Mouse (Mus musculus) limb, embryonic 10.5 days (tissue): ENCODE measurements around the gene Sh2b3. TPM values are rescaled to one million over a fixed set of nuclear protein-coding genes. Genes with fewer than 3 reads are reported as not detected.

ENCODE experiments used
- DNase-seq: peaks from one replicate; pipeline ENCODE4 v3.0.0-alpha.2; 2017; ENCODE audit warnings: low spot score
- H3K27ac ChIP-seq: fragments of 300-500 bp; sonication (generic); 2 replicates; pipeline ENCODE4 v1.5.1; 2016; ENCODE audit warnings: mild to moderate bottlenecking
- H3K27me3 ChIP-seq: fragments of 300-500 bp; sonication (generic); 2 replicates; pipeline ENCODE4 v1.6.1; 2016; ENCODE audit warnings: low read depth, mild to moderate bottlenecking; ENCODE audit not compliant: poor library complexity, severe bottlenecking
- H3K36me3 ChIP-seq: fragments of 300-500 bp; sonication (generic); 2 replicates; pipeline ENCODE4 v1.6.1; 2016; ENCODE audit warnings: mild to moderate bottlenecking, moderate library complexity
- H3K4me1 ChIP-seq: fragments of 300-500 bp; sonication (generic); 2 replicates; pipeline ENCODE4 v1.6.1; 2016
- H3K4me3 ChIP-seq: fragments of 300-500 bp; sonication (generic); 2 replicates; pipeline ENCODE4 v1.5.1; 2016; ENCODE audit warnings: mild to moderate bottlenecking, moderate library complexity
- H3K9me3 ChIP-seq: fragments of 300-500 bp; sonication (generic); replicated peaks from 2 replicates; pipeline ENCODE4 v1.6.1; 2016; ENCODE audit warnings: mild to moderate bottlenecking
- WGBS: fragments of 180-500 bp; shearing (Covaris S2); methylation state at CpG from one replicate; pipeline ENCODE4 v1.1.7; 2016; 5-methylcytosine and 5-hydroxymethylcytosine counted together
- polyA plus RNA-seq: library from polyadenylated mRNA; unstranded; fragments of >200 nt; fragmentation: Nextera tagmentation; extraction: Ambion mirVana; gene quantifications from 2 replicates; pipeline ENCODE4 v1.2.1, GENCODE M21; 2016

Sh2b3 gene
- polyA plus RNA-seq, 1 experiment from 2014 or later, result 10.9 TPM

DNA sequence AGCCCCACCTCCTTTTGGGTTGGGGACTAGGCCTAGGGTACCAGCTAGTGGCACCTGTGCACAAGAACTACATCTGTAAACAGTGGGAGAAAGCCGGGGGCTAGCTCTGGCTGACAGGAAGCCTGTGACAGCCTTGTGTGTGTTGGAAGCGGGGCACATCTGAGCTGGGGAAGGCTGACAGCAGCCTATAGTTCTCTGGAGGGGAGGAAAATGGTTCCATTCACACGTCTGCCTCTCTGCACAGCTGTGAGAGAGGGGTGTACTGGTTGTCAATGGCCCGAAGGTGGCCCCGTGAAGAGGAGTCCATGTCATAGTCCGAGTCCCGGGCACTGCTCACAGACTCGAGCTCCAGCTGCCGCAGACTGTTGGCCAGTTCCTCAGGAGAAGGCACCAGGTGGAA lies 19.9 kb downstream of the Sh2b3 start:
- Histone ChIP-seq H3K4me3 (no peak overlapping the region), H3K27ac (no peak overlapping the region), H3K27me3 (no peaks in the 10 kb centered on the region), H3K4me1 (peaks cover 2% of the 10 kb centered on the region), H3K9me3 (no peaks in the 10 kb centered on the region), H3K36me3 (peaks cover 87% of the 10 kb centered on the region)
- WGBS, result 90% methylated on average over 9 of the region's 9 CpGs
- DNase-seq, result no peak

- no peaks in the 10 kb centered on the region for H3K27me3 ChIP-seq
- peaks cover 95% of the 10 kb centered on the region for H3K36me3 ChIP-seq
- 95% methylated on average over 2 of the region's 2 CpGs for WGBS
- no peak overlapping the region for H3K27ac ChIP-seq
- H3K4me1 ChIP-seq, result no peaks in the 10 kb centered on the region
- DNase-seq, result no peak
- no peak overlapping the region for H3K4me3 ChIP-seq
- H3K9me3 ChIP-seq, result no peaks in the 10 kb centered on the region
Measured at GRCm38 (mm10) chr5:121816611-121817010, 20.8 kb downstream of the Sh2b3 start.

DNA sequence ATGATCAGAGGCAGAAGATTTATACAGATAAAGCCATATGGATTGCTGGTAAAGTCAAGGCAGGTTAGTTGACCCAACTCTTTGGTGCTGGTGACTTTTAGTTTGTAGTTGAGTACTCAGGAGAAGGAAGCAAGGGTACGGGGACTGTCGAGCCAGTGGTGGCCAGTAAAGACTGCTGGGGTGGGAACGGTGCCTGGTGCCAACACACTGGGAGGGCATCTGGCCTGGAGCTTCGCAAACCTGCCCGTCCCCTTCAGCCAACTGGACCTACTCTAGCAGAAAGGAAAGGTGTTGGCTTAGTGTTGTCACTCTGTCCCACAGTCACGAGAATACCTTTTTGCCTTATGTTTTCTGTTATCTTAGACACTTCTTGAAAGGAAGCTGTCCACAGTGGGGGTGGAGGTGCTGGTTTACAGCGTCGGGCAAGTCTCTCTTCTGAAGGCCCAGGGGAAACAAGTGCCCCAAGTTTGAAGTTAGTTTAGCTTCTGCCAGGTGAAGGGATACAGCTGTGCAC lies 21.5 kb downstream of the Sh2b3 start:
- H3K27me3 ChIP-seq, result no peaks in the 10 kb centered on the region
- WGBS, result 92% methylated on average over 8 of the region's 8 CpGs
- no peak for DNase-seq
- peaks cover 98% of the 10 kb centered on the region for H3K36me3 ChIP-seq
- H3K4me3 ChIP-seq, result no peak overlapping the region
- H3K27ac ChIP-seq, result no peak overlapping the region
- no peaks in the 10 kb centered on the region for H3K9me3 ChIP-seq
- no peaks in the 10 kb centered on the region for H3K4me1 ChIP-seq

GRCm38 (mm10) chr5:121815067-121815466 lies 22.4 kb downstream of the Sh2b3 start:
- H3K27me3 ChIP-seq, result no peaks in the 10 kb centered on the region
- WGBS, result 71% methylated on average over 3 of the region's 3 CpGs
- no peaks in the 10 kb centered on the region for H3K9me3 ChIP-seq
- peaks cover 98% of the 10 kb centered on the region for H3K36me3 ChIP-seq
- H3K4me3 ChIP-seq, result no peak overlapping the region
- no peak for DNase-seq
- no peak overlapping the region for H3K27ac ChIP-seq
- H3K4me1 ChIP-seq, result no peaks in the 10 kb centered on the region

GRCm38 (mm10) chr5:121813744-121814143 lies 23.7 kb downstream of the Sh2b3 start:
- no peak overlapping the region for H3K27ac ChIP-seq
- no peaks in the 10 kb centered on the region for H3K27me3 ChIP-seq
- DNase-seq, result no peak
- H3K36me3 ChIP-seq, result peaks cover 96% of the 10 kb centered on the region
- WGBS, result 94% methylated on average over 10 of the region's 10 CpGs
- H3K4me3 ChIP-seq, result no peak overlapping the region
- H3K4me1 ChIP-seq, result no peaks in the 10 kb centered on the region
- H3K9me3 ChIP-seq, result no peaks in the 10 kb centered on the region

- Histone ChIP-seq H3K4me3 (no peak overlapping the region), H3K36me3 (peaks cover 93% of the 10 kb centered on the region), H3K4me1 (no peaks in the 10 kb centered on the region), H3K27me3 (no peaks in the 10 kb centered on the region), H3K9me3 (no peaks in the 10 kb centered on the region), H3K27ac (no peak overlapping the region)
- 87% methylated on average over 7 of the region's 7 CpGs for WGBS
- peak; percentile 22 for DNase-seq
Measured at GRCm38 (mm10) chr5:121812526-121813243, 24.8 kb downstream of the Sh2b3 start.

GRCm38 (mm10) chr5:121811485-121811931 lies 25.9 kb downstream of the Sh2b3 start:
- Histone ChIP-seq H3K36me3 (peaks cover 90% of the 10 kb centered on the region), H3K4me3 (no peak overlapping the region), H3K9me3 (no peaks in the 10 kb centered on the region), H3K27ac (no peak overlapping the region), H3K4me1 (no peaks in the 10 kb centered on the region), H3K27me3 (no peaks in the 10 kb centered on the region)
- no peak for DNase-seq
- WGBS, result 93% methylated on average over 5 of the region's 5 CpGs

DNA sequence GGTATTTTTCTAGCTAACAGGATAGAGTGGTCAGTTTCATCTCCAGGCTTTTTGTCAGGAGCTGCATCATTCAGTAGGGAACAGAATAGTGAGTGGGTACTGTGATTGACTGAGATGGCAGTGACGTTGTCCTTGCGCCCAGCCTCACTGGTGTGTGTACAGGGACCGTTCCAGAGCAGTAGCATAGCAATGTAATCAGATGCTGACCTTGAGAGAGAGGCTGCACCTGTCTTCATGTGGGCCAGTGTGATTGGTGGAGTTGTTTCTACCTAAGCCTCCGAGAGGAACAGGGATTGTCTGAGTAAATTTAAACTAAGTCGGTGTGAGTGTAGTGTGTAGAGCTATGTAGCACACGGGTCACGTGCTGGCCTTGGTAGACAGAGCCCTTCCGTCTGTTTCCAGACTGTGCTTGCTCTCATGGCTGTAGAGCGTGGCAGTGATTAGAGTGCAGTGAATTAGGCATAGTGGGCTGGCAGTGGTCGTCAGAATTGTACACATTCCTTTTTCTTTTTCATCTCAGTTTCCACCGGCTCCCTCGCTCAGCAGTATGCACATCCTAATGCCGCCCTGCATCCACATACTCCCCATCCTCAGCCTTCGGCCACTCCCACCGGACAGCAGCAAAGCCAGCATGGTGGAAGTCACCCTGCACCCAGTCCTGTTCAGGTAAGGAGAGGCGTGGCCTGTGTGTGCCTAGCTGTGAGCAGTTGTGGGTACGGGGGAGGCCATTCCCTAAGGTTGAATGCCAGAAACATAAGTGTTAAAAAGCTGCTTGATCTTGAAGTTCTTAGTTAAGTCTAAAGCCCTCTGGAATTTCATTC lies 26.9 kb downstream of the Sh2b3 start:
- peaks cover 90% of the 10 kb centered on the region for H3K36me3 ChIP-seq

GRCm38 (mm10) chr5:121809667-121810224 lies 27.7 kb downstream of the Sh2b3 start:
- Histone ChIP-seq H3K36me3 (peaks cover 90% of the 10 kb centered on the region), H3K4me3 (no peak overlapping the region), H3K27me3 (no peaks in the 10 kb centered on the region), H3K9me3 (no peaks in the 10 kb centered on the region), H3K27ac (no peak overlapping the region), H3K4me1 (no peaks in the 10 kb centered on the region)
- WGBS, result 88% methylated on average over 5 of the region's 5 CpGs
- DNase-seq, result no peak

More for the DNA sequence above, 26.9 kb downstream of the Sh2b3 start:
- Histone ChIP-seq H3K4me3 (no peak overlapping the region), H3K27ac (no peak overlapping the region), H3K9me3 (no peaks in the 10 kb centered on the region), H3K4me1 (no peaks in the 10 kb centered on the region), H3K27me3 (no peaks in the 10 kb centered on the region)
- 93% methylated on average over 17 of the region's 17 CpGs for WGBS
- no peak for DNase-seq

GRCm38 (mm10) chr5:121808202-121808601 lies 29.2 kb downstream of the Sh2b3 start:
- Histone ChIP-seq H3K27me3 (no peaks in the 10 kb centered on the region), H3K4me1 (no peaks in the 10 kb centered on the region), H3K36me3 (peaks cover 91% of the 10 kb centered on the region), H3K27ac (no peak overlapping the region), H3K4me3 (no peak overlapping the region), H3K9me3 (no peaks in the 10 kb centered on the region)
- no peak for DNase-seq
- 81% methylated on average over 2 of the region's 2 CpGs for WGBS

DNA sequence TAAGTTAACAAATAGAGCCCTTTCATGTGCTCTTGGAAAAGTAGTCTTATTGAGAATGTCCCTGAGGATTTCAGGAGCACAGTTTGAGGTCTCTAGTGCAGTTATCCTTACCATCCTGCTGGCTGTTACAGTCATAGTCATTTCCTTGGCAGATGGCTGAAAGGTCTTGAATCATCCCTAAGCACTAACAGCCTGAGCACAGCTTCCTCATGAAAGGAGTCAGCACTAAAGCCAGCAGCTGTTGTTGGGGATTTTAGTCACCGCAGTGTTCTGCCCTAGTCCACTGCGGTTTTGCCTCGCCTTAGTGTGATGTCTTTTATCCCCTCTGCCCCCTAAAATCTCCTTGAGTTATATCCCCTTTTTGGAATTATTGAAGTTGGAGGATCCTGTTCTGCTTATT lies 30.3 kb downstream of the Sh2b3 start:
- Histone ChIP-seq H3K27me3 (no peaks in the 10 kb centered on the region), H3K27ac (no peak overlapping the region), H3K4me3 (no peak overlapping the region), H3K9me3 (no peaks in the 10 kb centered on the region), H3K4me1 (no peaks in the 10 kb centered on the region), H3K36me3 (peaks cover 91% of the 10 kb centered on the region)
- 96% methylated on average over 3 of the region's 3 CpGs for WGBS
- DNase-seq, result no peak

- DNase-seq, result no peak
- Histone ChIP-seq H3K27ac (no peak overlapping the region), H3K9me3 (no peaks in the 10 kb centered on the region), H3K4me1 (no peaks in the 10 kb centered on the region), H3K36me3 (peaks cover 100% of the 10 kb centered on the region), H3K4me3 (no peak overlapping the region), H3K27me3 (no peaks in the 10 kb centered on the region)
- WGBS, result 94% methylated on average over 2 of the region's 2 CpGs
Measured at GRCm38 (mm10) chr5:121798447-121798846, 39.0 kb downstream of the Sh2b3 start.

GRCm38 (mm10) chr5:121795800-121796199 lies 41.6 kb downstream of the Sh2b3 start:
- WGBS, result 85% methylated on average over 3 of the region's 3 CpGs

More at GRCm38 (mm10) chr5:121795800-121796199, 41.6 kb downstream of the Sh2b3 start:
- Histone ChIP-seq H3K27me3 (no peaks in the 10 kb centered on the region), H3K4me3 (no peak overlapping the region), H3K27ac (no peak overlapping the region), H3K36me3 (peaks cover 99% of the 10 kb centered on the region), H3K4me1 (no peaks in the 10 kb centered on the region), H3K9me3 (no peaks in the 10 kb centered on the region)
- no peak for DNase-seq
